Mouse (Mus musculus) MEL (cell line): ENCODE data around the gene Cd164l2.

Experiments
- CTCF ChIP-seq, 3 experiments: IDR thresholded peaks in 2 of 3; conservative IDR thresholded peaks in 1 of 3; 2 replicates each; pipeline ENCODE4 v1.5.1; 2011 to 2012; ENCODE audit warnings: low read length in 3 of 3, low read depth in 2 of 3, mild to moderate bottlenecking in 2 of 3, improper control_type of control experiment in 1 of 3, inconsistent platforms in 1 of 3, mixed read lengths in 1 of 3, moderate library complexity in 1 of 3; ENCODE audit not compliant: control insufficient read depth in 1 of 3, insufficient read depth in 1 of 3, poor library complexity in 1 of 3, severe bottlenecking in 1 of 3
- EP300 ChIP-seq, 2 experiments: IDR thresholded peaks; 2 replicates each; pipeline ENCODE4 v1.6.1; 2011; ENCODE audit warnings: improper control_type of control experiment in 2 of 2, low read length in 2 of 2, low read depth in 1 of 2, mild to moderate bottlenecking in 1 of 2
- ETS1 ChIP-seq: IDR thresholded peaks from 2 replicates; pipeline ENCODE4 v1.6.1; 2012; ENCODE audit warnings: low read depth, mild to moderate bottlenecking, inconsistent platforms, low read length, improper control_type of control experiment, moderate library complexity
- KAT2A ChIP-seq: conservative IDR thresholded peaks from 2 replicates; pipeline ENCODE4 v1.6.1; 2012; ENCODE audit warnings: low read depth, low read length, improper control_type of control experiment, inconsistent platforms
- MAX ChIP-seq: IDR thresholded peaks from 2 replicates; pipeline ENCODE4 v1.6.1; 2011; ENCODE audit warnings: low read length, improper control_type of control experiment
- MAZ ChIP-seq: IDR thresholded peaks from 2 replicates; pipeline ENCODE4 v1.6.1; 2012; ENCODE audit warnings: low read depth, mild to moderate bottlenecking, inconsistent platforms, low read length, improper control_type of control experiment
- MEF2A ChIP-seq: IDR thresholded peaks from 2 replicates; pipeline ENCODE4 v1.6.1; 2014; ENCODE audit warnings: low read depth, mild to moderate bottlenecking, inconsistent platforms, low read length, improper control_type of control experiment; ENCODE audit not compliant: poor library complexity, insufficient replicate concordance, severe bottlenecking; ENCODE audit errors: extremely low read depth
- MYC ChIP-seq: IDR thresholded peaks from 2 replicates; pipeline ENCODE4 v1.6.1; 2011; ENCODE audit warnings: low read depth, mild to moderate bottlenecking, low read length, improper control_type of control experiment, moderate library complexity
- POLR2A ChIP-seq, 2 experiments: IDR thresholded peaks; 2 replicates each; pipeline ENCODE4 v1.6.1; 2011 to 2012; ENCODE audit warnings: low read length in 2 of 2, mild to moderate bottlenecking in 2 of 2, control low read depth in 1 of 2, improper control_type of control experiment in 1 of 2, low read depth in 1 of 2, moderate library complexity in 1 of 2; ENCODE audit not compliant: control insufficient read depth in 1 of 2, insufficient read depth in 1 of 2, poor library complexity in 1 of 2
- POLR2AphosphoS2 ChIP-seq: IDR thresholded peaks from 2 replicates; pipeline ENCODE4 v1.6.1; 2011; ENCODE audit warnings: low read length, improper control_type of control experiment
- RAD21 ChIP-seq: IDR thresholded peaks from 2 replicates; pipeline ENCODE4 v1.6.1; 2011; ENCODE audit warnings: mild to moderate bottlenecking, low read depth, low read length, improper control_type of control experiment
- RCOR1 ChIP-seq: IDR thresholded peaks from 2 replicates; pipeline ENCODE4 v1.6.1; 2012; ENCODE audit warnings: low read depth, mild to moderate bottlenecking, inconsistent platforms, low read length, improper control_type of control experiment
- UBTF ChIP-seq: IDR thresholded peaks from 2 replicates; pipeline ENCODE4 v1.6.1; 2012; ENCODE audit warnings: low read depth, mild to moderate bottlenecking, inconsistent platforms, low read length, improper control_type of control experiment, moderate library complexity, borderline replicate concordance; ENCODE audit not compliant: insufficient read depth
- ZC3H11A ChIP-seq: IDR thresholded peaks from 2 replicates; pipeline ENCODE4 v1.6.1; 2012; ENCODE audit warnings: low read depth, mild to moderate bottlenecking, inconsistent platforms, low read length, improper control_type of control experiment

DNA sequence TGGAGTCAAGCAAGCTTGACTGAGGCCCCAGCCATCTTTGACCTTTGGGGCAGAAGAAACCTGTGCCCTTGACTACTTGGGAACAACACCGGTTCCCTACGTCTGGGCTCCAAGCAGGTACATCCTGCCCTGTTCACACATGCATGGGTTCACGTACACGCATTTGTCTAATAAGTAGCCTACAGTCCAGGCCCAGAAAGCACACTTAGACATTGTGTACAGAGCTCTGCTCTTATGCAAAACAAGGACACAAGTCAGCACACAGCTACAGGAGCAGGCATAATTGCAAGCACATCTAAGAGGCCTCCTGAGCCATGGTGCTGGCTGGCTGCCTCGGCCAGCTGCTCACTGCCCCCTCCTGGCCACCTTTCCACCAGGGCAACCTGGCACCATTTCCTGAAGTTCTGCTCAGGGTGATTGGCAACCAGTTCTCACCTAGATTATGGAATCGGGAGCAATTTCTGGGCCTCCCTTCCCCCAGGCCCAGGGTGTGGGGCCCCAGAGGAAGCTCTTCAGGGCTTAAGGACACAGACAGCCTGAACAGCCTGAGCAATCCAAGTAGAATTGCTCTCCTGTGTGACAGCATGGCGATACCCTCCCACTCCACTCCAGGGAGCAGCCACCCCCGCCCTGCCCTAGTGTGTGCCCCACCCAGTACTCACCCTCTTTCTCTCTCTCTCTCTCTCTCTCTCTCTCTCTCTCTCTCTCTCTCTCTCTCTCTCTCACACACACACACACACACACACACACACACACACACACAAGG is 10.7 kb upstream of the Cd164l2 start:
- no peak for TF ChIP-seq POLR2A (IDR thresholded peaks at IDR 0.05; ENCODE audit: control insufficient read depth in 1 of 2, insufficient read depth in 1 of 2, low read depth in 1 of 2, low read length in 2 of 2, poor library complexity in 1 of 2)
- TF ChIP-seq RCOR1: no peak
- TF ChIP-seq EP300 (IDR thresholded peaks at IDR 0.05; ENCODE audit: low read depth in 1 of 2, low read length in 2 of 2): no peak
- peak; percentile 17 to 52 (median 42); a peak in 5 of 6 replicates for TF ChIP-seq CTCF (IDR thresholded peaks at IDR 0.05 in 2 of 3, conservative IDR thresholded peaks at IDR 0.05 in 1 of 3; ENCODE audit: control insufficient read depth in 1 of 3, insufficient read depth in 1 of 3, low read depth in 2 of 3, low read length in 3 of 3, poor library complexity in 1 of 3, severe bottlenecking in 1 of 3)
- TF ChIP-seq UBTF: no peak
- no peak; the same call in 1 of the 2 replicates for TF ChIP-seq ZC3H11A
- TF ChIP-seq MYC: no peak
- TF ChIP-seq MAZ: no peak
- peak; percentile 9; the same call in 1 of the 2 replicates for TF ChIP-seq POLR2AphosphoS2
- peak; percentile 33 for TF ChIP-seq RAD21
- TF ChIP-seq MEF2A: no peak
- TF ChIP-seq KAT2A: no peak
- TF ChIP-seq ETS1: no peak
- no peak for TF ChIP-seq MAX
